Mouse (Mus musculus): ENCODE measurements around the gene Ppp1r13b. TPM values are rescaled to one million over a fixed set of nuclear protein-coding genes. Genes with fewer than 3 reads are reported as not detected.

Gene Ppp1r13b
- total and polyA plus RNA-seq, 3 experiments, result 0.42 to 2.0 (median 0.64) TPM

DNA sequence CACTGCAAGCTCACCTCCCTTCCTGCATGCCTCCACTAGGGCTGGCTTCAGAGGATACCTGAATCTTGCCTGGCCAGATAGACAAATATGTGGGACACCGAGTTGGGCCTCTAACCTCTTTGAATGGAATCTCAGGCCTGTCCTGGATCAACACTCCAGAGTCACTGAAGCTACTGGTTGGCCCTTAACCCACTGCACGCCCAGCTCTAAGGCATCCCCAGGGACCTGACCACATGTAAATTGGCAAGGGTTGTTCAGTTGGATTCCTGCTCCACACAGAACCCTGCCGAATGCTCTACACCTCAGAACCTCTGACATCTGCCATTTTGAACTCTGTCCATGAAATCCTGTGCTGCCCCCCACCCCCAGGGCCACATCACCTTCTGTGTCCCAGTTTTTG lies 24.6 kb upstream of the Ppp1r13b start:
- H3K36me3 ChIP-seq (replicated peaks in 1 of 2; ENCODE audit: control insufficient read depth in 1 of 2, insufficient read depth in 1 of 2, low read length in 1 of 2), result no peaks in the 10 kb centered on the region
- H3K27me3 ChIP-seq (replicated peaks), result peaks cover 6% of the 10 kb centered on the region
- no peak overlapping the region for H3K9ac ChIP-seq (ENCODE audit: insufficient read depth, low read depth)
- TF ChIP-seq TCF12 (IDR thresholded peaks at IDR 0.05; ENCODE audit: low read depth, low read length) (no peak), BHLHE40 (IDR thresholded peaks at IDR 0.05; ENCODE audit: low read depth, low read length) (0 out of 2 replicates have a peak, but pooled peaks have one; percentile 11)
- peak; percentile 73 for DNase-seq (ENCODE audit: extremely low read depth)
- in situ Hi-C loops (cut with MboI; ENCODE audit: low pct_ligation_motif_present, low pct_unique_long_range_greater_than_20kb, low sequenced_read_pairs), result no loop called here
- dilution Hi-C loops (cut with MboI; ENCODE audit: extremely low pct_ligation_motif_present, extremely low pct_unique_long_range_greater_than_20kb, low sequenced_read_pairs), result no loop called here
- H3K9me3 ChIP-seq (replicated peaks; ENCODE audit: low read length), result no peaks in the 10 kb centered on the region
- H3K79me2 ChIP-seq (replicated peaks; ENCODE audit: control insufficient read depth, extremely low read depth, insufficient read depth, poor library complexity, severe bottlenecking), result no peaks in the 10 kb centered on the region
- peaks cover 26 to 37% of the 10 kb centered on the region in 2 experiments for H3K4me1 ChIP-seq (ENCODE audit: control insufficient read depth in 1 of 2, insufficient read depth in 2 of 2)
- H3K4me3 ChIP-seq (replicated peaks in 1 of 3; ENCODE audit: low read depth in 2 of 3, low read length in 2 of 3, poor library complexity in 1 of 3), result no peak overlapping the region
- no peak overlapping the region for H3K4me2 ChIP-seq (ENCODE audit: insufficient read depth, low read depth, poor library complexity, severe bottlenecking)
- H3K27ac ChIP-seq (ENCODE audit: insufficient read depth, low read depth), result no peak overlapping the region

DNA sequence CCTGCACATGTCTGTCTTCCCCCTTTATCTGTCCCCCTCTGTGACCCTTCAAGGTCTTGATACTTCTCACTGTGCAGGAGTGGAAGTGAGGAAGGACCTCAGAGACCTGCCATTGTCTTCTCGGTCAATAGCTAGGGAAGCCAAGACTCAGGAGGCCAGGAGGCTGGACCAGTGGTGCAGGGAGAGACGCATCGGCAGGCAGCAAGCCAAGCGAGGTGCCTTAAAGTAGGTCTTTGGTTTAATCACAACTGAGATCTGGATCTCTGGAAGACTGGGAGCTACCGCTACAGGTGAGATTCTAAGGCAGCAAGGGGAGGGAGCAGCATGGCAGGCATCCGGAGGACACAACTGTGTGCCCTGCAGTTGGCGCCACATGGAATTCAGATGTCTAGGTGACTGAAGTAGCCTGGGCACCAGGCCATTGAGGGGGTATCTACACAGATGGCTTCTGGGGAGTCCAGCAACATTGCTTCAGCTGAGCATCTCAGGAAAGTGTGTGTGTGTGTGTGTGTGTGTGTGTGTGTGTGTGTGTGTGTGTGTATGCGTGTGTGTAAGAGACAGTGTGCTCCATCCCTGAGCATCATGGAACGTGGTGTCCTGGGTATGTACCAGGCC lies 23.6 kb upstream of the Ppp1r13b start:
- Histone ChIP-seq H3K4me2 (ENCODE audit: insufficient read depth, low read depth, poor library complexity, severe bottlenecking) (no peak overlapping the region), H3K79me2 (replicated peaks; ENCODE audit: control insufficient read depth, extremely low read depth, insufficient read depth, poor library complexity, severe bottlenecking) (no peaks in the 10 kb centered on the region), H3K27me3 (replicated peaks) (peaks cover 6% of the 10 kb centered on the region), H3K9me3 (replicated peaks; ENCODE audit: low read length) (no peaks in the 10 kb centered on the region), H3K4me3 (replicated peaks in 1 of 3; ENCODE audit: low read depth in 2 of 3, low read length in 2 of 3, poor library complexity in 1 of 3) (no peak overlapping the region), H3K4me1 (ENCODE audit: control insufficient read depth in 1 of 2, insufficient read depth in 2 of 2) (peaks cover 26 to 37% of the 10 kb centered on the region in 2 experiments), H3K9ac (ENCODE audit: insufficient read depth, low read depth) (no peak overlapping the region), H3K36me3 (replicated peaks in 1 of 2; ENCODE audit: control insufficient read depth in 1 of 2, insufficient read depth in 1 of 2, low read length in 1 of 2) (no peaks in the 10 kb centered on the region), H3K27ac (ENCODE audit: insufficient read depth, low read depth) (no peak overlapping the region)
- dilution Hi-C loops (cut with MboI; ENCODE audit: extremely low pct_ligation_motif_present, extremely low pct_unique_long_range_greater_than_20kb, low sequenced_read_pairs) (no loop called here), in situ Hi-C loops (cut with MboI; ENCODE audit: low pct_ligation_motif_present, low pct_unique_long_range_greater_than_20kb, low sequenced_read_pairs) (no loop called here)
- TF ChIP-seq CTCF (conservative IDR thresholded peaks at IDR 0.05 in 1 of 2, IDR thresholded peaks at IDR 0.05 in 1 of 2; ENCODE audit: low read depth in 2 of 2, low read length in 2 of 2) (no peak), MAFK (IDR thresholded peaks at IDR 0.05; ENCODE audit: insufficient replicate concordance, low read length) (no peak), TBP (conservative IDR thresholded peaks at IDR 0.05; ENCODE audit: low read depth, low read length) (no peak), RCOR1 (conservative IDR thresholded peaks at IDR 0.05; ENCODE audit: low read depth, low read length) (no peak), USF1 (IDR thresholded peaks at IDR 0.05; ENCODE audit: low read depth, low read length) (no peak), MXI1 (IDR thresholded peaks at IDR 0.05; ENCODE audit: low read depth, low read length) (no peak), UBTF (IDR thresholded peaks at IDR 0.05; ENCODE audit: low read depth, low read length) (no peak), RAD21 (IDR thresholded peaks at IDR 0.05; ENCODE audit: low read depth, low read length) (no peak), ELF1 (IDR thresholded peaks at IDR 0.05; ENCODE audit: low read depth, low read length) (no peak), CHD1 (IDR thresholded peaks at IDR 0.05; ENCODE audit: low read depth, low read length) (no peak), USF2 (conservative IDR thresholded peaks at IDR 0.05; ENCODE audit: low read depth, low read length) (no peak), CHD2 (IDR thresholded peaks at IDR 0.05; ENCODE audit: low read length) (no peak), TCF12 (IDR thresholded peaks at IDR 0.05; ENCODE audit: low read depth, low read length) (no peak)
- no peak for DNase-seq (ENCODE audit: extremely low read depth)

Data from CH12.LX (cell line).